Mouse (Mus musculus): ENCODE measurements at regions not wholly inside any gene's neighbourhood (a gene's known extent, or its start where the extent isn't known, plus 50 kb on each side); places are given as distances from the start of the nearest gene placed in this dataset.

DNA sequence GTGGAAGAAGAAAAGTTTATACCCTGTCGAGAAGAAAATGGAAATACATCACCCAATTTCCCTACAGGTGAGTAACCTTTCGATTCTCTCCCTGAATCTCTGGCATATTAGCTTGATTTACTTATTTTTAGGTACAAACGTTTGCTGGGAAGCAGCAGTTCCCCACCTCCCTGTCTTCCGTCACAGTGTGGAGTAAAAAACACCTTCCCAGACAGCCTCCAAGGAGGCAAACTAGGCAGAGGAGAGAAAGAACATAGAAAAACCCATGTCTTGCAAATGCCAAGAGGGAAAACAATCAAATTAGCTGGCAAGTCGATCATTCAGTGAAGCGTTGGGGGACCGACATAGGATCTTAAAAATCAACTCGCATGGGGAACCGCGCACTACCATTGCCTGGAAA lies 209.0 kb upstream of the Btbd3 start:
- Histone ChIP-seq H3K27me3 (replicated peaks) (no peaks in the 10 kb centered on the region), H3K9me3 (replicated peaks) (no peaks in the 10 kb centered on the region), H3K9ac (no peak overlapping the region), H3K4me3 (no peak overlapping the region), H3K36me3 (no peaks in the 10 kb centered on the region), H3K27ac (ENCODE audit: poor library complexity, severe bottlenecking) (no peak overlapping the region), H3K4me2 (no peak overlapping the region; the same call in 1 of the 2 replicates), H3K4me1 (replicated peaks) (no peaks in the 10 kb centered on the region)
- 59% methylated on average over 10 of the region's 10 CpGs for WGBS
- ATAC-seq (ENCODE audit: insufficient number of reproducible peaks, low FRiP score): no peak

DNA sequence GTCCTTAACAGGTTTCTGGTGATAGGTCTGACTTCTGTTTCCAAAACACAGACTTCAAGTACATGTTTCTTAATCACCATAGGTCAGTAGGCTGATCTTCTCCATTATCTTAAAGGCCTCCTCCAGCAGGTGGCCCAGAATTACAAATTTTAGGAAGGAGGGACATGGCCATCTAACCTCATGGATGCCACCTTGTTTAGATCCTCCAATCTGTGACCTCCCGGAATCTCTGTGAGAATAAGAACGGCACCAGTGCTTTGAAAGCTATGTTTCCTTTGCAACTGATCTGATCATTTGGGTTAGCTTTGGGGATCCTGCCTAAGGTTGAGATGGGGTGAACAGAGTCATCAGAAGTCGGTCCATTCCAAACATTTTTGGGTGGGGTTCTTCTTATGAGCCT lies 209.4 kb upstream of the Btbd3 start:
- no peak overlapping the region for H3K27ac ChIP-seq (ENCODE audit: poor library complexity, severe bottlenecking)
- H3K9me3 ChIP-seq (replicated peaks): no peaks in the 10 kb centered on the region
- no peak overlapping the region for H3K4me2 ChIP-seq
- ATAC-seq (ENCODE audit: insufficient number of reproducible peaks, low FRiP score): no peak
- WGBS: 87% methylated on average over 3 of the region's 3 CpGs
- no peaks in the 10 kb centered on the region for H3K4me1 ChIP-seq (replicated peaks)
- H3K27me3 ChIP-seq (replicated peaks): no peaks in the 10 kb centered on the region
- no peaks in the 10 kb centered on the region for H3K36me3 ChIP-seq
- H3K9ac ChIP-seq: no peak overlapping the region
- H3K4me3 ChIP-seq: no peak overlapping the region

DNA sequence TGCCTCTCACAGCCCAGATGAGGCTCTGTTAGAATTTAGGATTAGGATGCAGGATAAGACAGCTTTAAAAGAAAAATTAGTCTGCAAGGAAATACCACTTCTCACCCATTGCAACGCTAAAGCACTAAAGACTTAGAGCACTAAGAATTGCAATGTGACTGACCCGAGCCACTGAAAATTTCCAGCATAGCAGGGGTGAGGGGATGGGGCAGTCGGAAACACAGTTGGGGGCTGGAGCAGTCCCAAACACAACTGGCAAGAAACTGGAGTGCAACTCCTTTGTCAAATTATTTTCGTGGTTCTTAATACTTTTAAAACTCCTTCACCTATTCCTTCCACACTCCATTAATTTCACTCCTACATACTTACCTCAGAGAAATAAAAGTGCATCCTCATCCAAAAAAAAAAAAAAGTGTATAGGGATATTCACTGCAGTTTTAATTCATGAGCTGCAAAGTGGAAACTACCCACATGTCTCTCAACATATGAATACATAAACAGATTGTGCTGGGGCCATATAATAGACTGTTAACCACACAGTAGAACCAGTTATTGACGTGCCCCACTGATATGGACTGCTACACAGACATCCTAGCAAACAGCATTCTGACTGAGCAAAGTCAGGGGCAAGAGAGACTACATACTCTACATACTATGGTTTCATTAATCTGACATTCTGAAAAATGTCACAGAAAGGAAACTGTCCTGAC lies 210.3 kb upstream of the Btbd3 start:
- ATAC-seq (ENCODE audit: insufficient number of reproducible peaks, low FRiP score): no peak
- no peaks in the 10 kb centered on the region for H3K36me3 ChIP-seq
- no peaks in the 10 kb centered on the region for H3K27me3 ChIP-seq (replicated peaks)
- no peak overlapping the region for H3K4me3 ChIP-seq
- H3K4me2 ChIP-seq: no peak overlapping the region
- H3K9me3 ChIP-seq (replicated peaks): no peaks in the 10 kb centered on the region
- H3K9ac ChIP-seq: no peak overlapping the region
- no peak overlapping the region for H3K27ac ChIP-seq (ENCODE audit: poor library complexity, severe bottlenecking)
- no peaks in the 10 kb centered on the region for H3K4me1 ChIP-seq (replicated peaks)
- 48% methylated on average over 5 of the region's 5 CpGs for WGBS

DNA sequence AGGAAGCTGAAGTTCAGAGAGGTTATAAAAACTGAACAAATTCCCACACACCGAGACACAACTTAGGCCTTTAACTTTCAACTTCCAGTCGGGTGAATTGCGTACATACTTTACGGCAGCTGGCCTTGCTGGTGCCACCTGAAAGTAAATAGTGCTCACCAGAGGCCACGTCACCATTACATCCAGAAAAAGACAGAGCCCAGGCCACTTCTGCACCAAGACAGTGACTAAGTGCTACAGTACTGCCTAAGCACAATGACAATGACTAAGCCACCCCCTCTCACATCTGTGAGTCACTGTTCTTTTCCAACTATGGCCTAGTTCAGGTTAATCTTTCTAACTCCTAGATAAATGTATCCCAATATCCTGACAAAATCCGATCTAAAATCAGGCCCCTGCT lies 215.7 kb upstream of the Btbd3 start:
- Histone ChIP-seq H3K9me3 (replicated peaks) (no peaks in the 10 kb centered on the region), H3K27ac (ENCODE audit: poor library complexity, severe bottlenecking) (no peak overlapping the region), H3K9ac (no peak overlapping the region), H3K4me2 (no peak overlapping the region), H3K4me1 (replicated peaks) (no peaks in the 10 kb centered on the region), H3K4me3 (no peak overlapping the region), H3K36me3 (no peaks in the 10 kb centered on the region), H3K27me3 (replicated peaks) (no peaks in the 10 kb centered on the region)
- no peak for ATAC-seq (ENCODE audit: insufficient number of reproducible peaks, low FRiP score)
- 79% methylated on average over 6 of the region's 6 CpGs for WGBS

GRCm38 (mm10) chr2:138040302-138040701 lies 216.1 kb upstream of the Btbd3 start:
- ATAC-seq (ENCODE audit: insufficient number of reproducible peaks, low FRiP score): no peak
- H3K27ac ChIP-seq (ENCODE audit: poor library complexity, severe bottlenecking): no peak overlapping the region

DNA sequence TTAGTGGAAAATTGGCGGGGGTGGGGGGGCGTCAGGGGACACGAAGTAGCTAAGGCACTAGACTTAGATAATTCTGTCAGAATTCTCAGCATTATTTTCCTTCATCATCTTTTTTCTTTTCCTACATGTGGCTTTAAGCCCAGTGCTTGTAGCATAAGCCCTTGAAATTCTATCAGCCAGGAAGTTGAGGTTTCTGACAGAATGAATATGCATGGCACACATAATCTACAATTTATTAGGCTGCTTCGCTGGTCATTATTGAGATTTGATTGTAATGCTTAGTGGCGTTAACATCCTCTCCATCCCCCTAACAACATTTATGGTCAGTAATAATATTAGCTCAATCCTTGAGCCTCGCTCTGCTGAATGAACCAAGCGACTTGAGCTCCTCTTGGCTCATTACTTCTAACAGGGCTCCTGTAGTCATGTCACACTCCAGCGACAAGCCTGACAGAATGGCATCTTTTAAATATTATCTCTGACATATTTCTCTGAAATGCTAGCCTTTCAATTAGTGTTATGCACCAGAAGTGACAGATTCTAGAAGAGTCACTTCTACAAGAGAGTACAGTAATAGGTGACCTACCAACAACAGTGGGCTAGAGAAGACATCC lies 222.1 kb upstream of the Btbd3 start:
- Histone ChIP-seq H3K27ac (ENCODE audit: poor library complexity, severe bottlenecking) (no peak overlapping the region), H3K9me3 (replicated peaks) (no peaks in the 10 kb centered on the region), H3K4me2 (no peak overlapping the region), H3K36me3 (no peaks in the 10 kb centered on the region), H3K4me1 (replicated peaks) (no peaks in the 10 kb centered on the region), H3K27me3 (replicated peaks) (no peaks in the 10 kb centered on the region), H3K4me3 (no peak overlapping the region), H3K9ac (no peak overlapping the region)
- WGBS: 85% methylated on average over 8 of the region's 8 CpGs
- no peak for ATAC-seq (ENCODE audit: insufficient number of reproducible peaks, low FRiP score)

More at GRCm38 (mm10) chr2:138040302-138040701, 216.1 kb upstream of the Btbd3 start:
- Histone ChIP-seq H3K9ac (no peak overlapping the region), H3K4me1 (replicated peaks) (no peaks in the 10 kb centered on the region), H3K27me3 (replicated peaks) (no peaks in the 10 kb centered on the region), H3K4me2 (no peak overlapping the region), H3K9me3 (replicated peaks) (no peaks in the 10 kb centered on the region), H3K36me3 (no peaks in the 10 kb centered on the region), H3K4me3 (no peak overlapping the region)
- 81% methylated on average over 5 of the region's 5 CpGs for WGBS

GRCm38 (mm10) chr2:138033379-138034122 lies 222.8 kb upstream of the Btbd3 start:
- H3K36me3 ChIP-seq: no peaks in the 10 kb centered on the region

GRCm38 (mm10) chr2:138027411-138027810 lies 229.0 kb upstream of the Btbd3 start:
- no peaks in the 10 kb centered on the region for H3K36me3 ChIP-seq
- 83% methylated on average over 1 of the region's 1 CpGs for WGBS
- ATAC-seq (ENCODE audit: insufficient number of reproducible peaks, low FRiP score): no peak

More at GRCm38 (mm10) chr2:138033379-138034122, 222.8 kb upstream of the Btbd3 start:
- no peak overlapping the region for H3K4me3 ChIP-seq
- H3K9me3 ChIP-seq (replicated peaks): no peaks in the 10 kb centered on the region
- ATAC-seq (ENCODE audit: insufficient number of reproducible peaks, low FRiP score): no peak
- H3K27ac ChIP-seq (ENCODE audit: poor library complexity, severe bottlenecking): no peak overlapping the region
- H3K9ac ChIP-seq: no peak overlapping the region
- H3K27me3 ChIP-seq (replicated peaks): no peaks in the 10 kb centered on the region
- 42% methylated on average over 11 of the region's 11 CpGs for WGBS
- no peak overlapping the region for H3K4me2 ChIP-seq
- H3K4me1 ChIP-seq (replicated peaks): no peaks in the 10 kb centered on the region

DNA sequence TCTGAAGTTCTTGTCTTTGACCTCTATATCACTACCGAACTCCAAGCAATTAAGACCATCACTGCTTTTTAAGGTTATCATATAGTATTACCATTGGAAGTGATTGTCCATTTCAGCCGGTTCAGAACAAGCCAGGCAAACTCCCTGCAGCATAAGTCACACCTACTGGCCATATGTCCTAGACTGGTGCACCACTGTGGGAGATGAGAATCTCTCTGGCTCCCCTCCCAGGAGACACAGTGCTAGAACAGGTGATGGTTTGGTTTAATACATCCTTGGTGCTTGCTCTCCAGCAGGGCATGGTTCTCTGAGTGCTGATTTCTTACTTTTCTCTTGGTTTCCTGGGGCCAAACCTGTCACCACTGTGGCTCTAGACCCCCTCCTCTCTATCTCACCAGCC lies 232.8 kb upstream of the Btbd3 start:
- Histone ChIP-seq H3K4me2 (no peak overlapping the region), H3K27me3 (replicated peaks) (no peaks in the 10 kb centered on the region), H3K4me3 (no peak overlapping the region), H3K4me1 (replicated peaks) (no peaks in the 10 kb centered on the region), H3K36me3 (no peaks in the 10 kb centered on the region), H3K27ac (ENCODE audit: poor library complexity, severe bottlenecking) (no peak overlapping the region), H3K9ac (no peak overlapping the region), H3K9me3 (replicated peaks) (no peaks in the 10 kb centered on the region)
- WGBS: 79% methylated on average over 2 of the region's 2 CpGs
- no peak for ATAC-seq (ENCODE audit: insufficient number of reproducible peaks, low FRiP score)

More at GRCm38 (mm10) chr2:138027411-138027810, 229.0 kb upstream of the Btbd3 start:
- H3K9me3 ChIP-seq (replicated peaks): no peaks in the 10 kb centered on the region
- no peaks in the 10 kb centered on the region for H3K4me1 ChIP-seq (replicated peaks)
- no peak overlapping the region for H3K4me2 ChIP-seq
- no peak overlapping the region for H3K4me3 ChIP-seq
- H3K27ac ChIP-seq (ENCODE audit: poor library complexity, severe bottlenecking): no peak overlapping the region
- no peaks in the 10 kb centered on the region for H3K27me3 ChIP-seq (replicated peaks)
- no peak overlapping the region for H3K9ac ChIP-seq

GRCm38 (mm10) chr2:137981766-137982165 lies 274.6 kb upstream of the Btbd3 start:
- H3K4me1 ChIP-seq (replicated peaks): no peaks in the 10 kb centered on the region
- ATAC-seq (ENCODE audit: insufficient number of reproducible peaks, low FRiP score): no peak
- no peak overlapping the region for H3K4me3 ChIP-seq
- H3K27ac ChIP-seq (ENCODE audit: poor library complexity, severe bottlenecking): no peak overlapping the region
- no peak overlapping the region for H3K9ac ChIP-seq
- no peaks in the 10 kb centered on the region for H3K27me3 ChIP-seq (replicated peaks)
- WGBS: 60% methylated on average over 3 of the region's 3 CpGs
- no peak overlapping the region for H3K4me2 ChIP-seq
- H3K9me3 ChIP-seq (replicated peaks): no peaks in the 10 kb centered on the region
- H3K36me3 ChIP-seq: no peaks in the 10 kb centered on the region

DNA sequence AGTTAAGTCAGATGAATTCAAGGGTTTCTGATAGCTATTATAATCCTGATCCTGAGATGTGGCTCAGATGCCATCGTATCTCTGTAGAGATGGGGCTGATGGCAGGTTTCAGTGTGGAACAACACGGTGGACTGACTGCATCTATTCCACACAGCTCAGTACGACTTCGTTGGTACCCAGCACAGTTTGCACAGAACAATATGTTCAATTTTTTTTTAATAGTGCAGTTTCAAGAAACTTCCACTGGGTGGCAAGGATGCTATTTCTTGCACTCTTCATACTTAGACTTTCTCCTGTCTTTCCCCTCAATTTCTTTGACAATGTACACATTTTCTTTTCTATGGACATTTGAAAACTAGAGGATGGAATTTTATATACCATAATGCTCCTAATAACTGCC lies 278.6 kb upstream of the Btbd3 start:
- H3K4me2 ChIP-seq: no peak overlapping the region
- 53% methylated on average over 4 of the region's 4 CpGs for WGBS
- no peak for ATAC-seq (ENCODE audit: insufficient number of reproducible peaks, low FRiP score)

More for the DNA sequence above, 278.6 kb upstream of the Btbd3 start:
- no peaks in the 10 kb centered on the region for H3K36me3 ChIP-seq
- no peak overlapping the region for H3K27ac ChIP-seq (ENCODE audit: poor library complexity, severe bottlenecking)
- no peaks in the 10 kb centered on the region for H3K27me3 ChIP-seq (replicated peaks)
- H3K4me3 ChIP-seq: no peak overlapping the region
- no peaks in the 10 kb centered on the region for H3K4me1 ChIP-seq (replicated peaks)
- H3K9me3 ChIP-seq (replicated peaks): no peaks in the 10 kb centered on the region
- no peak overlapping the region for H3K9ac ChIP-seq

All from heart, embryonic 12.5 days (tissue).